Mouse (Mus musculus) frontal cortex, adult 2 months (tissue): ENCODE data around the gene Tpra1. TPM values are rescaled to one million over a fixed set of nuclear protein-coding genes. Genes with fewer than 3 reads are reported as not detected.

Experiments
- DNase-seq, 2 experiments: peaks; one replicate each; pipeline ENCODE4 v3.0.0; 2022; ENCODE audit warnings: low spot score in 1 of 2; ENCODE audit errors: extremely low spot score in 1 of 2
- polyA plus RNA-seq: library from polyadenylated mRNA; depleted of rRNA; stranded (reverse); fragments of >200 nt; gene quantifications from 2 replicates; pipeline ENCODE4 v1.2.3, GENCODE M21; 2012; rRNA removed

Tpra1 gene
- polyA plus RNA-seq, 1 experiment, result 92.8 TPM

- DNase-seq, result no peak
Observed at GRCm38 (mm10) chr6:88946442-88946841, 44.4 kb downstream of the Tpra1 start.

- DNase-seq, result no peak
Observed at GRCm38 (mm10) chr6:88947771-88948170, 45.7 kb downstream of the Tpra1 start.

- DNase-seq, result no peak
Observed at GRCm38 (mm10) chr6:88956725-88957124, 54.7 kb downstream of the Tpra1 start.

GRCm38 (mm10) chr6:88957313-88957712 is 55.3 kb downstream of the Tpra1 start:
- DNase-seq, result no peak

GRCm38 (mm10) chr6:88957801-88958211 is 55.8 kb downstream of the Tpra1 start:
- no peak for DNase-seq

- no peak for DNase-seq
Observed at GRCm38 (mm10) chr6:88958305-88958704, 56.3 kb downstream of the Tpra1 start.

- DNase-seq, result peak; percentile 66 to 73
Observed at GRCm38 (mm10) chr6:88959834-88960233, 57.8 kb downstream of the Tpra1 start.

GRCm38 (mm10) chr6:88960941-88961340 is 58.9 kb downstream of the Tpra1 start:
- no peak for DNase-seq

Other genes starting within 250 kb of the Tpra1 start
- gene Mgll, start 177.8 kb upstream of the Tpra1 start, polyA plus RNA-seq, result 167 and 189 TPM in 2 replicates
- 75.4 and 82.3 TPM in 2 replicates for gene Abtb1, start 60.3 kb upstream of the Tpra1 start, polyA plus RNA-seq
- gene Podxl2, start 27.2 kb upstream of the Tpra1 start, polyA plus RNA-seq, result 609 and 620 TPM in 2 replicates
- 4.2 and 4.4 TPM in 2 replicates for gene Mcm2, start 3.5 kb upstream of the Tpra1 start, polyA plus RNA-seq